Mouse (Mus musculus): ENCODE results near the gene Lrrc37a. TPM values are rescaled to one million over a fixed set of nuclear protein-coding genes. Genes with fewer than 3 reads are reported as not detected.
"Not testable (repeated sequence)": the region's sequence is repeated elsewhere in the genome, so short reads cannot be mapped to it uniquely, and the experiment has no call there.

Gene Lrrc37a
- not detected for total RNA-seq (2022)

DNA sequence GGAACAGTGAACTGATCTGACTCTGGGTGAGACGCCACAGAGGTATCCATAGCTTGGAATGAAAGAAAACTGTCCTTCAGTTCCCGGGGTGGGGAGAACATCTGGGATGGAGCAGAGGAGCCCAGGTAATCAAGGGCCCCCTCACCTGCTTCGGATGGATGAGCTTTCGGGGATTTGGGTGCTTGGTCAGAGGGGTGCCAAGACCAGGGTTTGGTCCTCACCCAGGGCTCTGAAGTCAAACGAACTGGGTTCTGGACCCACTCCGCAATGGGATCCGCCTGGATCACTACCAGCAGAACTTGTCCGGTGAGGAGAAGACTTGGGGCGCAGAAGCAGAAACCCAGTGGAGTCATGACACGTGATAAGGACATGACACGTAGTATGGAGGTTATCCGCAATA is at the start of gene Lrrc37a:
Gene Lrrc37a (minus strand): TSS at position 101 of the 400 bp plus-strand sequence.
- no peak for DNase-seq (ENCODE audit: low spot score in 2 of 2)

DNA sequence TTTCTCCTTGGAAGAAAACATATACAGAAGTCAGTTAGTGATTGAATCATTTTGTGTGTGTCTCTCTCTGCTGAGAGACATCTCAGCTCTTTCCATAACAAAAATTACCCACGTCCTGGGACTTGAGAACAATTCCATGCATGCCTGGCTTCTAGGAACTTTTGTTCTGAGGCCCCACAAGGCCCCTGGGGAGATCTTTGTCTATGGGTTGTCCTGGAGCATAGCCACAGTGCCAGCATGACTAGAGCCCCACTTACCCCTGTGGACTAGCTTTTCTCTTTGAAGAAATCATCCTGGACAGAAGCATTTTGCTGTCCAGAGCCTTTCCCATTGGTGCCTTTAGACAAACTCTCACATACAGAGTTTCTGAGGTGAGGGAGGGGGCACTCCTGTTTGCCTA is 30.6 kb upstream of the Lrrc37a start:
- DNase-seq (ENCODE audit: low spot score in 2 of 2): not testable (repeated sequence)

DNA sequence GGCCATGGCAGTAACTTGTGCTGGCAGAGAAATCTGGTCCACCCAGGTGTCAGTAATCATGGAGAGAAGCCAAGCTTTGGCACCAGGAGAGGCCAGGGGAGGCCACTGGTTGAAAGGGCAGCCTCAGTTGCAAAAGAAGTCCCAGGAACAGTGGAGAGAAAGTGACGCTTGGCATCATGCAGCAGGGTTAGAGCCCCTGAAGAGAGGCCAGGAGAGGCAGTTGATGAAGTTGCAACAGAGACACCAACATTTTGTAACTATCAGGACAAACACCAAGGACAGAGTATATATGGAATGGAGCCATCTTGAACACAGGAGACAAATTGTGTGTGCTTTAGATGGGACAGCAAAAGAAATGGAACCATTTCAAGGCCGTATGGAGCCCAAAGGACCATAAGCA is 7.7 kb upstream of the Lrrc37a start:
- DNase-seq (ENCODE audit: low spot score in 2 of 2): no peak

DNA sequence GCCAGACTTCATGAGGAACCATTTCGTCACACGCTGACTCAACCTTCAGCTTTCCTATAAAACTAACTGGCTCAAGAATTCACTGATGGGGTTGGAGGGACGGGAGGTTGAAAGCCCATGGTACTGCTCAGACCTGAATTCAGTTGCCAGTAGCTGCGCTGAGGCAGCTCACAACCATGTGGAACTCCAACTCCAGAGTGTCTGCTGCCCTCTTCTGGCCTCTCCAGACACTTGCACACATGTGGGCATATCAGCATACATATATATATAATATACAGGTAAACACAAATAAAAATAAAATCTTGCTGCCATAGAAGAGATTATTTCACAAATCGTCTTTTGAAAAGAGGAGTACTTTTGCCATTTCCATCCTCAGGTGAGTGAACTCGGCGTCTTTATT is 40.0 kb downstream of the Lrrc37a start:
- DNase-seq (ENCODE audit: low spot score in 2 of 2): no peak

DNA sequence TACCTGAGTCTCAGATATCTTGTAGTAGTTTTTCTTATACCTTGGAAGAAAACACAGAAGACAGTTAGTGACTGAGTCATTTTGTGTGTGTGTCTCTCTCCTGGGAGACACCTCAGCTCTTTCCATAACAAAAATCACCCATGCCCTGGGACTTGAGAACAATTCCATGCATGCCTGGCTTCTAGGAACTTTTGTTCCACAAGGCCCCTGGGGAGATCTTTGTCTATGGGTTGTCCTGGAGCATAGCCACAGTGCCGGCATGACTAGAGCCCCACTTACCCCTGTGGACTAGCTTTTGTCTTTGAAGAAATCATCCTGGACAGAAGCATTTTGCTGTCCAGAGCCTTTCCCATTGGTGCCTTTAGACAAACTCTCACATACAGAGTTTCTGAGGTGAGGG is 53.3 kb downstream of the Lrrc37a start:
- DNase-seq (ENCODE audit: low spot score in 2 of 2): not testable (repeated sequence)

GRCm38 (mm10) chr11:103449721-103450120 is 54.7 kb downstream of the Lrrc37a start:
- DNase-seq (ENCODE audit: low spot score in 2 of 2): not testable (repeated sequence)

DNA sequence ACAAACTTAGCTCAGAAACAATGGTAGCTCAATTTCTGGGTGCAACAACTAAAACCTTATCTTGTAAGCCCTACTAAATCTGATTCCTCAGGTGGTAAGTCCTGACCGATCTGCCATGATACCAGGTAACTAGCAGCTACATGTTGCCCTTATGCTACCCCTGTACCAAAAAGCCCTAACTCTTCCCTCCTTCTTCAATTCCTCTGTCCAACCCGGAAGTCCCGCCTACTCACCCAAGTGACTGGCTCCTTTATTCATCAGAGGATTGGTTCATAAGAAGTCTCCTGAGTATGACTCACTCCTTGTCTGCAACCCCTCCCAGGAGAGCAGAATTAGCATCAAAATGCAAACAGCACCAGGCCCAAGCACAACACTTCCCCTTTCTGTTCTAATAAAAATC is 60.7 kb downstream of the Lrrc37a start:
- no peak for DNase-seq (ENCODE audit: low spot score in 2 of 2)

GRCm38 (mm10) chr11:103436282-103436681 is 68.1 kb downstream of the Lrrc37a start:
- DNase-seq (ENCODE audit: low spot score in 2 of 2): no peak

DNA sequence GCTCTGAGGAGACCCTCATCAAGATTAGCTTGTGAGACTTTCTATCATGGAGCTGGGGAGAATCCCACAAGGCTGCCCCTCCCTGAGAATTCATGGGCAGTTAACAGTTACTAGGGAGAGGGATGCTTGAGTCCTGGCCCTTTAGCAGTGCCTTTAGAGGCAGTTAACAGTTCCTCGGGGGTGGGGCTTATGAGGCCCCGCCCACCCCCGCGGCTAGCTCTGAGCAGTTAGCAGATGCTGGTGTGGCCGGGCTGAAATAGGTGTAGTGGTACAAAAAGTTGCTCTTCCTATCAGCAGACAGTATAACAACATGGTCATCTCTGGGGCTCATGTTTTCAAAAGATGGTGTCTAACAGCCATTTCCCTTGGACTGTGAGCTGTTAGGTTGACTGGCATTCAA is 79.4 kb downstream of the Lrrc37a start:
- DNase-seq (ENCODE audit: low spot score in 2 of 2): no peak

GRCm38 (mm10) chr11:103419667-103420066 is 84.7 kb downstream of the Lrrc37a start:
- no peak for DNase-seq (ENCODE audit: low spot score in 2 of 2)

GRCm38 (mm10) chr11:103419226-103419625 is 85.2 kb downstream of the Lrrc37a start:
- no peak for DNase-seq (ENCODE audit: low spot score in 2 of 2)

DNA sequence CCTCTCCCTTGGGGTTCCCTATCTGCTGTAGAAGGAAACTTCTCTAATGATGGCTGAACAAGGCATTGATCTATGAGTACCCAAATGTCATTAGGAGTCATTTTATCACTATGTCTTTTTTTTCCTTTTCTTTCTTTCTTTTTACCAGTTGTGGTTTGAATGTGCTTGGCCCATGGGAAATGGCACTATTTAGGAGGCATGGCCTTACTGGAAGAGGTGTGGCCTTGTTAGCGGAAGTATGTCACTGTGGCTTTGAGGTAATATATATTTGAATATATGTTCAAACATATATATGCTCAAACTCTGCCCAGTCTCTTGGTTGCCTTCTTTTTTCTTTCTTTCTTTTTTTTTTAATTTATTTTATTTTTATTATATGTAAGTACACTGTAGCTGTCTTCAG is 90.9 kb downstream of the Lrrc37a start:
- no peak for DNase-seq (ENCODE audit: low spot score in 2 of 2)

- no peak for DNase-seq (ENCODE audit: low spot score in 2 of 2)
These were observed 91.4 kb downstream of the Lrrc37a start for GRCm38 (mm10) chr11:103412950-103413423.

DNA sequence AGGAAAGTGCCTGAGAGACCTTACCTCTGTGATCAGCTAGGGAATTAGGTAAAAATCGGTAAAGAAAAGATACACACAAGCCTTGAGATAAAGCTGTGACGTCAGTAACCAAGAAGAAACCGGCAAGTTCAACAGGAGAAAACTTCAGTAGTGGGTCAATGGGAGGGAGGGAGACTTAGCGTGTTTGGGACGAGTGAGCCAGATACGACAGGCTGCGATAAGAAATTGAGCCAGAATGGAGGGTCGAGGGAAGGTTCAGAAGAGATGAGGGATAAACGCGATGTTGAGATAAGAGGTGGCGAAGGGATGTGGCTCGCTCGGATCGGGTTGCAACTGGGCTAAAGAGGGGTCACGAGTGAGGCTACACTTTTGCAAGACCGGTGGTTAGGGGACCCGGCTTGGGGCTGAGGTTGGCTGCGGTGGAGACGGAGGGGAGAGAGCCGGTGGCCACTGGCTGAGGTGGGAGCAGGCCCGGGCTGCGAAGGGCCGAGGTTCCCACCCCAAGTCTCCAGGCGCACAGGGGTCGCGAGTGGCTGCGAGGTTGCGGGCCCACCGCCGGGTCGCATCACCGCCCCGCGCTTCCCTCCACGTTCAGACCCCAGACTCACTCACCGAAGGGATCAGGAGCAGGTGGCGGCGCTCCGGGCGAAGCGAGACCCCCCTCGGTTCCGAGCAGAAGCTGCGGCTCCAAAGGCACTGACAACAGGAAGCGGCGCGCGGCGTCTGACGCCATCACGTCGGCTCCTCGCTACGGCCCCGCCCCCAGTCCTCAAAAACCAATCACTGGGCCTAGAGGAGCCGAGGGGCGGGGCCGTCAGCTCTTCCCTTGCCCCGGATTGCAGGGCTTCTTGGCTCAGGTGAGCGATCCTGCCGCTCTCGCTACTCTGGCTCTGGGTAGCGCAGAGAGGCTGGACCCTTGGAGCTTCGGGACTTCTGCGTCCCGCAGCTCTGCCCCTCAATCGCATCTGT is 92.1 kb downstream of the Lrrc37a start, which contains the start of gene Plekhm1:
Gene Plekhm1 (minus strand): TSS at position 707 of the 969 bp plus-strand sequence.
- peak; percentile 91 to 95 for DNase-seq (ENCODE audit: low spot score in 2 of 2)

DNA sequence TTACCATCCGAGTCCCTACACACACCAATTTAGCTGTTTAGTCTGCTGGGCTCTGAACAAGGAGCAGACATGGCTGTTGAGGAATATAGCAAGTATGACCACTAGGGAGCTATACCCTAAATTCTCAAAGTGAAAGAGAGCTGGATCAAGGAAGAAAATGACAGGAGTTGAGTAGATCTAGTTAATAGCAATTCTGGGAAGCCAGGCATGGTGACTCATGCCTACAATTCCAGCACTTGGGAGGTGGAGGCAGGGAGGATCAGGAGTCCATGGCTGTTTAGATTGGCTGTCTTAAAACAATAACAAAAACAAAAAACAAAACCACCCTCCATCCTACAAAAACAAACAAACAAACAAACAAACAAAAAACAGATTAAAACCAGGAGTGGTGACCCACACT is 93.1 kb downstream of the Lrrc37a start:
- no peak for DNase-seq (ENCODE audit: low spot score in 2 of 2)

- no peak for DNase-seq (ENCODE audit: low spot score in 2 of 2)
These were observed 95.5 kb downstream of the Lrrc37a start for GRCm38 (mm10) chr11:103408880-103409279.

DNA sequence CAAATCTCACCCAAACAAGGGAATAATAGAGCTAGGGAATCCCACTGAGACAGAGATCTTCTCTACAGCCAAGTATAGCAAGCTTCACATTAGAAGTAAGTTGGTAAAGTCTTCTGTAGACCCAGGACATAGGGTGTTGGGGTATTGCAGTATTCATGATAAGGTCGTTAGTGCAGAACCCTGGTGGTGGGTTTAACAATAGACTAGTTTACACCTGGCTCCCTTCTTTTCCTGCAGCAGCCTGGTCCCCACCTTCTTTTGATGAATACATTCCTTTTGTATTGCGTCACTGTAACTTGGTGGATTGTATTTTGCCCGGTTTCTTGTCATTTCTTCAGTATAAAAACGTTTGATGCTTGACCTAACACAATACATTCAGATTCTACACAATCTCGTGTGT is 97.3 kb downstream of the Lrrc37a start:
- DNase-seq (ENCODE audit: low spot score in 2 of 2): not testable (repeated sequence)

- DNase-seq (ENCODE audit: low spot score in 2 of 2): no peak
These were observed 97.8 kb downstream of the Lrrc37a start for GRCm38 (mm10) chr11:103406551-103406950.

GRCm38 (mm10) chr11:103405814-103406213 is 98.6 kb downstream of the Lrrc37a start:
- DNase-seq (ENCODE audit: low spot score in 2 of 2): no peak

- DNase-seq (ENCODE audit: low spot score in 2 of 2): no peak
These were observed 99.8 kb downstream of the Lrrc37a start for GRCm38 (mm10) chr11:103404618-103405017.

- DNase-seq (ENCODE audit: low spot score in 2 of 2): no peak
These were observed 100.6 kb downstream of the Lrrc37a start for GRCm38 (mm10) chr11:103403776-103404175.

- peak; percentile 38 to 40 for DNase-seq (ENCODE audit: low spot score in 2 of 2)
These were observed 101.7 kb downstream of the Lrrc37a start for GRCm38 (mm10) chr11:103402738-103403137.

- no peak for DNase-seq (ENCODE audit: low spot score in 2 of 2)
These were observed 102.2 kb downstream of the Lrrc37a start for GRCm38 (mm10) chr11:103402198-103402597.

Measured in layer of hippocampus, adult 8-10 months (tissue).